In the genomic region with DNA sequence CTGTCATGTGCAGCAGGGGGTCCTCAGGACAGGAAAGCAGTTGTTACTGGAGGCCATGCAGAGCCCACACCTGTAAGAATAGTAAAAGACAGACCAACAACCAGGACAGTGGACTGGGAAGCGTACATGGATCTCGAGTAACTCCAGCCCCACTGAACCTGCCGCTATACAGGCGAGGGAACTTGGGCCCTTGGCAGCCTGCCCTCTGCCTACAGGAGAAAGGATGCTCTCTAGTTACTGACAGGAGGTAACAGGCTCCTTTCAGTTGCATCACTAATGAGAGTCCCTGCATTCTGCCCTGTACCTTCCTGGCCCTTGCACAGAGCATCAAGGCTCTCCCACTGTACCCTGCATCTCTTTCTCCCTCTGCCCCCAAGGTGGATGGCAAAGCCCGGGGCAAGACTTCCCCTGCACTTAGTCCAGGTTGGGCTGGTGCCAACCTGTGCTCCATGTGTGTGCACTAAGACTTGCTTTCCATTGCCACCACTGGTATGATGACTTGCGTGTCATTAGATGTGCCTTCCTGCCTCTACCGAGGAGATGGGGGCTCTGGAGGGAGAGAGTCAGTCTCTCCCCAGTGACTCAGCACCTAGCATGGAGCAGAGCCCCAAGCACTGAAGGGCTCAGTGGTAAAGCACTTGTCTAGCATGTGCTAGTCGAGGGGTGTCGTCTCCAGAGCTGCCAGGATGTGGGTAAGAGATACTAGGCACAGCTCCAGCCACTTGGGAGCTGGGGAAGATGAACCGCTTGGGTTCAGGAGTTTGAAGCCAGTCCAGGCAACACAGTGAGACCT, we compare ENCODE assay signal across 15 mouse cellular contexts. TPM values are rescaled to one million over a fixed set of nuclear protein-coding genes. Genes with fewer than 3 reads are reported as not detected.
DNase-seq lines count a peak whose midpoint lies in the region; ATAC-seq and TF ChIP-seq lines count a peak whose summit lies in the region.
"Had no signal": no experiment of that assay in that cellular context is flagged by ENCODE, and none has a peak within 500 bp of the region (broad histone marks: within the 10 kb centered on the region; RNA-seq: fewer than 3 reads in every experiment).

No protein-coding gene starts in this region.

- no peaks in the 10 kb centered on the region for H3K27me3 ChIP-seq in heart, embryonic 13.5 days (replicated peaks)
- H3K27me3 ChIP-seq in G1E (ENCODE audit: insufficient read depth, low read length): no peaks in the 10 kb centered on the region
- H3K27me3 ChIP-seq in liver, embryonic 15.5 days: no peaks in the 10 kb centered on the region
- H3K27me3 ChIP-seq: embryonic facial prominence, embryonic 15.5 days; Patski had no signal

- H3K27ac ChIP-seq in heart, embryonic 13.5 days (replicated peaks): peak overlapping the region; percentile 13; the same call in 1 of the 2 replicates
- 0 out of 2 replicates have a peak overlapping the region, but pooled peaks have one; percentile 9 for H3K27ac ChIP-seq in liver, embryonic 15.5 days (replicated peaks)
- H3K27ac ChIP-seq: embryonic facial prominence, embryonic 15.5 days had no signal

- no peak overlapping the region for H3K9ac ChIP-seq in heart, embryonic 13.5 days
- no peak overlapping the region for H3K9ac ChIP-seq in liver, embryonic 15.5 days
- H3K9ac ChIP-seq: embryonic facial prominence, embryonic 15.5 days had no signal

- no peak overlapping the region for H3K4me3 ChIP-seq in heart, embryonic 13.5 days
- no peak overlapping the region for H3K4me3 ChIP-seq in G1E (ENCODE audit: low read depth, low read length)
- H3K4me3 ChIP-seq in liver, embryonic 15.5 days (replicated peaks): no peak overlapping the region
- H3K4me3 ChIP-seq: embryonic facial prominence, embryonic 15.5 days had no signal

- no peak for DNase-seq in cerebellum, adult 11-12 months
- no peak for DNase-seq in heart, adult 18-20 months
- peak; percentile 54 for DNase-seq in G1E (ENCODE audit: low spot score)
- DNase-seq in Muller cell, postnatal 12 days (ENCODE audit: inconsistent ontology term): no peak
- DNase-seq in kidney, adult 8-10 months: no peak
- DNase-seq: adrenal gland, postnatal 10 days; B cell, adult 2 months; left cerebral cortex, postnatal 4 days; lung, postnatal 14 days had no signal

- 0 out of 2 replicates have a peak, but pooled peaks have one; percentile 10 for ATAC-seq in cerebellum, adult (ENCODE audit: insufficient number of reproducible peaks, low FRiP score, low TSS enrichment)
- ATAC-seq in heart, embryonic 13.5 days (ENCODE audit: extremely low read depth, insufficient number of reproducible peaks, low FRiP score, low TSS enrichment): no peak
- ATAC-seq in G1E (ENCODE audit: extremely low read depth, insufficient number of reproducible peaks, low FRiP score, poor library complexity, severe bottlenecking): peak; percentile 75
- ATAC-seq in liver, embryonic 15.5 days (ENCODE audit: insufficient read depth): peak; percentile 47; the same call in 1 of the 2 replicates
- ATAC-seq: intestine, embryonic 16.5 days; Patski had no signal

- H3K9me3 ChIP-seq in heart, embryonic 13.5 days: no peaks in the 10 kb centered on the region
- no peaks in the 10 kb centered on the region for H3K9me3 ChIP-seq in G1E (replicated peaks)
- H3K9me3 ChIP-seq in liver, embryonic 15.5 days (replicated peaks): no peaks in the 10 kb centered on the region
- H3K9me3 ChIP-seq: embryonic facial prominence, embryonic 15.5 days had no signal

- no peak for TF ChIP-seq CTCF in G1E (IDR thresholded peaks at IDR 0.05; ENCODE audit: low read depth, low read length)

- H3K4me2 ChIP-seq in heart, embryonic 13.5 days: no peak overlapping the region
- H3K4me2 ChIP-seq in liver, embryonic 15.5 days: no peak overlapping the region
- H3K4me2 ChIP-seq: embryonic facial prominence, embryonic 15.5 days had no signal

- peaks cover 31% of the 10 kb centered on the region for H3K36me3 ChIP-seq in heart, embryonic 13.5 days
- H3K36me3 ChIP-seq in G1E (replicated peaks): peaks cover 32% of the 10 kb centered on the region
- no peaks in the 10 kb centered on the region for H3K36me3 ChIP-seq in liver, embryonic 15.5 days (replicated peaks)

- peaks cover 32% of the 10 kb centered on the region for H3K4me1 ChIP-seq in heart, embryonic 13.5 days
- peaks cover 35% of the 10 kb centered on the region for H3K4me1 ChIP-seq in G1E (ENCODE audit: insufficient read depth, low read depth, low read length)
- 0 out of 2 replicates have a peak, but pooled peaks cover 5% of the 10 kb centered on the region for H3K4me1 ChIP-seq in liver, embryonic 15.5 days (replicated peaks)

- WGBS in heart, embryonic 13.5 days: 67% methylated on average over 10 of the region's 10 CpGs
- WGBS in liver, embryonic 15.5 days (ENCODE audit: insufficient replicate concordance): 47% methylated on average over 10 of the region's 10 CpGs

RNA-seq across cellular contexts. Expression of gene Myl9, which starts 8.8 kb away (rescaled TPM):
- polyA plus RNA-seq in heart, embryonic 13.5 days (2015; fragmentation: Nextera tagmentation; extraction: Ambion mirVana): 1,696 and 1,855 TPM in 2 replicates
- 10 to 100 TPM; 70.9 to 74.6 TPM for total RNA-seq in heart, adult 18-20 months (2021)
- total RNA-seq in G1E (2014; fragmentation: Nextera tagmentation) (not detected in 2 replicates), G1E (2017) (1.3 TPM in 1 of 2 replicates, not detected in the other)
- polyA plus RNA-seq in G1E (2012): 0.43 and 0.44 TPM in 2 replicates
- 48.1 and 52.7 TPM in 2 replicates for polyA plus RNA-seq in liver, embryonic 15.5 days (2015; fragmentation: Nextera tagmentation; extraction: Ambion mirVana)

Comparison
In these comparisons a context has a peak if more than half of its experiments do, and no peak if none do; other contexts are left out.
1. RNA of gene Myl9, which starts 8.8 kb away (polyA plus RNA-seq): 1,696 to 1,855 TPM in heart, embryonic 13.5 days; 48.1 to 52.7 TPM in liver, embryonic 15.5 days and 0.43 to 0.44 TPM in G1E; every median in the first group is over 10 times any median in the second.